Mouse (Mus musculus) macrophage (primary cell): ENCODE data around the gene Tmem167b. TPM values are rescaled to one million over a fixed set of nuclear protein-coding genes. Genes with fewer than 3 reads are reported as not detected.

Experiments
- H3K27ac ChIP-seq: fragments of 350-480 bp; formaldehyde crosslinking; 2 replicates; pipeline ENCODE4 v1.9.0; 2021
- H3K36me3 ChIP-seq: fragments of 350-480 bp; formaldehyde crosslinking; 2 replicates; pipeline ENCODE4 v1.9.0; 2021; ENCODE audit errors: inconsistent target
- H3K4me3 ChIP-seq: fragments of 350-480 bp; formaldehyde crosslinking; 2 replicates; pipeline ENCODE4 v1.9.0; 2021; ENCODE audit errors: inconsistent target
- H3K79me2 ChIP-seq: fragments of 350-480 bp; formaldehyde crosslinking; 2 replicates; pipeline ENCODE4 v1.9.0; 2021; ENCODE audit errors: inconsistent target
- WGBS: methylation state at CpG from one replicate; pipeline ENCODE4 v1.1.7; 2026; ENCODE audit warnings: inconsistent platforms; ENCODE audit not compliant: missing documents; 5-methylcytosine and 5-hydroxymethylcytosine counted together
- polyA plus RNA-seq: library from polyadenylated mRNA; stranded (reverse); fragments of 250-400 nt; gene quantifications from 3 replicates; pipeline ENCODE4 v1.2.4, GENCODE M21; 2018; ENCODE audit warnings: inconsistent platforms

Gene Tmem167b
- polyA plus RNA-seq, 1 experiment from 2014 or later: 43.1 TPM

DNA sequence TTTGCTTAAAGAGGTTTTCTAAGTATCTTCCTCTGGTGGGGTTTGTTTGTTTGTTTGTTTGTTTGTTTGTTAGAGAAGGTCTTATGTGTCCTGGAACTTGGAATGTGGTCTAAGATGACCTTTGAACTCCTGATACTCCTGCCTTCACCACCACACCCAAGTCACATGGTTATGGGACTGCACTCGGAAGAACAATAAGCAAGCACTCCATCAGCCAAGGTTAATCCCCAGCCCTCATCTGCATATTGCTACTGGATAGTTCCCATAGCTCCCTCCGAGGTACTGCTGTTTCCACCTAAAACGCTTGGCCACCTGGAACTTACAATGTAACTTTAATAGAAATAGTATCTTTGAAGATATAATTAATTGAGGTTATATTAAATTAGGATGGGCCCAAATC is 48.8 kb downstream of the Tmem167b start:
- Histone ChIP-seq H3K4me3 (no peak overlapping the region), H3K27ac (no peak overlapping the region), H3K79me2 (no peaks in the 10 kb centered on the region), H3K36me3 (no peaks in the 10 kb centered on the region)
- 81% methylated on average over 3 of the region's 3 CpGs for WGBS

DNA sequence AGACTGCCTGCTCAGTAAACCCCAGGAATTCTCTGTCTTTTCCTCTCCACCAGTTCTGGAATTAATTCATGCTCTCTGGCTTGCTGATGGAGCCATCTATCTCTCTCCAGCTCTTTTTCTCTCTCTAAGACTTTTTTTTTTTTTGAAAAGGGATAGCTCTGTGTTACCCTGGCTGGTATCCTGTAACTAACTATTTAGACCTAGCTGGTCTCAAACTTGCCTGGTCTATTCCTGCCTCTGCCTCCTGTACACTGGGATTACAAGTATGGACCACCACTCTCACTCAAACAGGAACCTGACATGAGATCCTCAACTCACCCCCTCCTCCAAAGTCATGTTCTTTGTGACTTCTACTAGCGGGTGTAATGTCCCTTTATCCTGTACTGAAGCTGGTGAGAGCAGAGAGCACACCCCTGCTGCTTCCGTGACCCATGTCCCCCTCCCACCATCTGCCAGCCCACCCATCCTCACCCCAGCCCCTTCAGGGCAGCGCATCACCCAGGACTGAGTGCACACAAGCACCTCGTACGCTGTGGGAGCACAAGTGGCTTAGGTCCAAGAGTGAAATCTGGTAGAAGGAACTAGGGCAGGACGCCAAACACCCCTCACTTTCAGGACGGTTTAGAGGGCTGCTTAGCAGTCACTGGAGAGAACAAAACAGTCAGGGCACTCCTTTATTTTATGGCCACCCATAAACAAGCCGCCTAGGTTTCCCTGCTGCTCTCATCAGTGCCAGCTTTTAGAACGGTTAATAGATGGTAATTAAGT is 51.4 kb downstream of the Tmem167b start:
- no peaks in the 10 kb centered on the region for H3K79me2 ChIP-seq
- no peak overlapping the region for H3K27ac ChIP-seq
- H3K36me3 ChIP-seq: no peaks in the 10 kb centered on the region
- H3K4me3 ChIP-seq: no peak overlapping the region
- WGBS: 38% methylated on average over 8 of the region's 9 CpGs

DNA sequence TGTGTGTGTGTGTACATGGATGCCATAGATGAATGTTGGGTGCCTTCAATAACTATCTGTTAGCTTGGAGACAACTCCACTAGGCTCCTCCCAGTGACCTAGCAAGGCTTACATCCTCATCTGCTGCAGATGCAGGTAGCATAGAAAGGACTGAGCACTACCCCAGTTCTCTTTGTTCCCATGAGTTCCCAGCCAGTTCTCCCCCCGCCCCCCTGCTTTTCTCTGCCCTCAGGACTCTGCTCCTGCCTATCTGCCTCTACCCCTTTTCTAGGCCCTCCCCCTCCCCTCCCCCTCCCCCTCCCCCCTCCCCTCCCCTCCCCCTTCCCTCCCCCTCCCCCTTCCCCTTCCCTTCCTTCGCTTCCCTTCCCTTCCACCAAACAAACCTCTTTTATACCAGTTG is 52.1 kb downstream of the Tmem167b start:
- 100% methylated on average over 1 of the region's 2 CpGs for WGBS
- H3K36me3 ChIP-seq: no peaks in the 10 kb centered on the region
- H3K27ac ChIP-seq: no peak overlapping the region
- no peak overlapping the region for H3K4me3 ChIP-seq
- H3K79me2 ChIP-seq: no peaks in the 10 kb centered on the region

DNA sequence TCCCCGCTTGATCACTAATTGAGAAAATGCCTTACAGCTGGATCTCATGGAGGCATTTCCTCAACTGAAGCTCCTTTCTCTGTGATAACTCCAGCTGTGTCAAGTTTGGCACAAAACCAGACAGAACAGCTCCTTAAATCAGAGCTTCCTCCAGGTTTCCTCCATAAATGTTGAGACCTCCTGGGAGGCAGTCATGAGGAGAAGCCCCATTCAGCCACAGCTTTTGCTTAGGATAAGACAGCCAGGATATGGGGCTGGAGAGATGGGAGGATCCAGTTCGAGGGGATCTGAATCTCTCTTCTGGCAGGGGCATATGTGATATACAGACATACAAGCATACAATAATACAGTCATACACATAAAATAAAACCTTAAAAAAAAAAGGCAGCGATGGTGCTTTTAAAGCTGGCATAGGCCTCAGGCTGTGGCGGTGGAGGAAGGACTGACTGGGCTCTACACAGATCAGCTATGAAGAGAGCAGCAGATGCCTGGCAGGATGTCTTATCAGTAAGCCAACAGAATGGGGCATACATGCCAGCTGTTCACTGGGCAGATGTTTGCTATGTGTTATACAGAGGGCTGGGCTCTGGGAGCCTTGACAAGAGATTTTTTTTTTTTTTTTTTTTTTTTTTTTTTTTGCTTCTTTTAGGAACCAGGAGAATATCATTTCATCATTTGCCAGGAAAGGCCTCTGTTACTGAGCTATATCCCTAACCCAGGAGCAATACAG is 53.4 kb downstream of the Tmem167b start:
- Histone ChIP-seq H3K4me3 (no peak overlapping the region), H3K27ac (no peak overlapping the region), H3K79me2 (no peaks in the 10 kb centered on the region), H3K36me3 (no peaks in the 10 kb centered on the region)
- 82% methylated on average over 3 of the region's 4 CpGs for WGBS

Other genes with a start within 250 kb of the Tmem167b start
- not detected in 3 replicates for gene Mybphl, start 197.6 kb downstream of the Tmem167b start, polyA plus RNA-seq
- 3.1 to 7.0 TPM (median 3.1 TPM) in 3 replicates for gene Psrc1, start 178.6 kb downstream of the Tmem167b start, polyA plus RNA-seq
- 0.30 TPM in 1 of 3 replicates, not detected in the others for gene Celsr2, start 146.9 kb downstream of the Tmem167b start, polyA plus RNA-seq
- gene Sars, start 117.3 kb downstream of the Tmem167b start, polyA plus RNA-seq: 98.2 to 210 TPM (median 113 TPM) in 3 replicates
- gene 1700013F07Rik, start 28.3 kb downstream of the Tmem167b start, polyA plus RNA-seq: not detected in 3 replicates
- not detected in 3 replicates for gene 5330417C22Rik, start 25.9 kb downstream of the Tmem167b start, polyA plus RNA-seq
- gene Taf13, start 9.2 kb upstream of the Tmem167b start, polyA plus RNA-seq: 23.0 to 37.5 TPM (median 26.9 TPM) in 3 replicates
- 4.4 to 5.8 TPM (median 5.8 TPM) in 3 replicates for gene Wdr47, start 28.8 kb upstream of the Tmem167b start, polyA plus RNA-seq
- gene Clcc1, start 91.4 kb upstream of the Tmem167b start, polyA plus RNA-seq: 48.3 to 56.9 TPM (median 49.1 TPM) in 3 replicates
- gene Gpsm2, start 159.8 kb upstream of the Tmem167b start, polyA plus RNA-seq: 10.8 to 12.0 TPM (median 11.9 TPM) in 3 replicates
- gene Aknad1, start 177.2 kb upstream of the Tmem167b start, polyA plus RNA-seq: not detected in 3 replicates